Comparison of ENCODE assay signal across 14 mouse cellular contexts in the genomic region with DNA sequence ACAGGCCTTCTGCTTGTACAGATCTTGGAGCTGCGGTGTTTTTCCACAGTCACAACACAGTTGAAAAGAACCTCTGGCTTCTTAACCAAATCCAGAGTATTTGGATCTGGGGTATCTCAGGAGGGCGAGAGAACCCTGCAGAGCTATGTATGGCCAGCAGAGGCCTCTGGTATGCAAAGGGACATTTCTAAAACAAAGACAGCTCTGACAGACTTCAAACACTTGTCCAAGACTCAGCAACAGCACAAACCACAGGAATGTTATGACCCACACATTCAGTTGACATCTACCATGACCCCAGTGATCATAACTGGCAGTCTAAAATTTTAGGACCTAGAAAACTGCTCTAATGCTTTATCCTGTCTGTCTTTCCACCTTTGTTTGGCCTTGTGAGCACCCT.
DNase-seq lines count a peak whose midpoint lies in the region; ATAC-seq and TF ChIP-seq lines count a peak whose summit lies in the region.
"Had no signal": no experiment of that assay in that cellular context is flagged by ENCODE, and none has a peak within 500 bp of the region (broad histone marks: within the 10 kb centered on the region; RNA-seq: fewer than 3 reads in every experiment).

No protein-coding gene starts in this region.

- TF ChIP-seq CTCF in layer of hippocampus, adult 2 months (conservative IDR thresholded peaks at IDR 0.05): peak; percentile 71

- no peak overlapping the region for H3K9ac ChIP-seq in embryonic facial prominence, embryonic 11.5 days (replicated peaks; ENCODE audit: low read length)
- H3K9ac ChIP-seq: liver, embryonic 14.5 days had no signal

- H3K4me2 ChIP-seq in embryonic facial prominence, embryonic 11.5 days (ENCODE audit: low read depth, low read length): no peak overlapping the region

- no peak overlapping the region for H3K27ac ChIP-seq in embryonic facial prominence, embryonic 11.5 days (replicated peaks; ENCODE audit: low read depth, low read length)
- H3K27ac ChIP-seq in embryonic facial prominence, embryonic 10.5 days (replicated peaks): no peak overlapping the region
- H3K27ac ChIP-seq in layer of hippocampus, adult 2 months: no peak overlapping the region
- H3K27ac ChIP-seq: liver, embryonic 14.5 days had no signal

- H3K4me3 ChIP-seq in embryonic facial prominence, embryonic 11.5 days (ENCODE audit: low read depth, low read length): no peak overlapping the region
- no peak overlapping the region for H3K4me3 ChIP-seq in embryonic facial prominence, embryonic 10.5 days
- H3K4me3 ChIP-seq in layer of hippocampus, adult 2 months: no peak overlapping the region
- H3K4me3 ChIP-seq: erythroblast, embryonic 14.5 days had no signal

- no peaks in the 10 kb centered on the region for H3K36me3 ChIP-seq in embryonic facial prominence, embryonic 11.5 days (replicated peaks; ENCODE audit: control insufficient read depth, insufficient read depth, low read depth, low read length)
- no peaks in the 10 kb centered on the region for H3K36me3 ChIP-seq in embryonic facial prominence, embryonic 10.5 days (replicated peaks)
- H3K36me3 ChIP-seq: G1E had no signal

- DNase-seq in embryonic facial prominence, embryonic 11.5 days (ENCODE audit: low spot score): peak; percentile 24
- no peak for DNase-seq in embryonic facial prominence, embryonic 10.5 days (ENCODE audit: low spot score)
- no peak for DNase-seq in layer of hippocampus, adult 2 months (ENCODE audit: low spot score in 2 of 2)
- no peak for DNase-seq in layer of hippocampus, adult 9-11 months
- DNase-seq in MN1 (ENCODE audit: low spot score): peak; percentile 24
- DNase-seq in kidney, postnatal 10 days: peak; percentile 22
- DNase-seq in right cerebral cortex, adult 18-20 months: no peak
- no peak for DNase-seq in ovary, postnatal 10 days (ENCODE audit: low spot score)
- DNase-seq: heart, adult 11 months; right cerebral cortex, postnatal 25 days; thymus, adult 18-20 months had no signal

- H3K9me3 ChIP-seq in embryonic facial prominence, embryonic 11.5 days (replicated peaks; ENCODE audit: control insufficient read depth, low read length): no peaks in the 10 kb centered on the region
- H3K9me3 ChIP-seq in embryonic facial prominence, embryonic 10.5 days: no peaks in the 10 kb centered on the region
- H3K9me3 ChIP-seq: G1E had no signal

- no peaks in the 10 kb centered on the region for H3K4me1 ChIP-seq in embryonic facial prominence, embryonic 11.5 days (ENCODE audit: control insufficient read depth, insufficient read depth, low read length)
- no peaks in the 10 kb centered on the region for H3K4me1 ChIP-seq in embryonic facial prominence, embryonic 10.5 days

- WGBS in embryonic facial prominence, embryonic 11.5 days: 54% methylated on average over 2 of the region's 2 CpGs
- WGBS in embryonic facial prominence, embryonic 10.5 days: 55% methylated on average over 2 of the region's 2 CpGs

- no peaks in the 10 kb centered on the region for H3K27me3 ChIP-seq in embryonic facial prominence, embryonic 11.5 days (ENCODE audit: control insufficient read depth, insufficient read depth, low read length)
- no peaks in the 10 kb centered on the region for H3K27me3 ChIP-seq in embryonic facial prominence, embryonic 10.5 days (replicated peaks; ENCODE audit: low read depth, poor library complexity, severe bottlenecking)

- ATAC-seq in embryonic facial prominence, embryonic 11.5 days (replicated peaks; ENCODE audit: insufficient number of reproducible peaks, low FRiP score, low TSS enrichment, low read depth): no peak

Comparison
In these comparisons a context has a peak if more than half of its experiments do, and no peak if none do; other contexts are left out.
1. DNase-seq: peak in embryonic facial prominence, embryonic 11.5 days (single experiment), MN1 (single experiment) and kidney, postnatal 10 days (single experiment); none in embryonic facial prominence, embryonic 10.5 days (single experiment), layer of hippocampus, adult 2 months (0 of 2), layer of hippocampus, adult 9-11 months (single experiment), right cerebral cortex, adult 18-20 months (single experiment) and ovary, postnatal 10 days (single experiment).